Mouse (Mus musculus) CH12.LX (cell line): ENCODE measurements around the gene Fxyd3. TPM values are rescaled to one million over a fixed set of nuclear protein-coding genes. Genes with fewer than 3 reads are reported as not detected.

Experiments used
- DNase-seq: peaks from one replicate; pipeline ENCODE4 v3.0.0-alpha.2; 2013; ENCODE audit errors: extremely low read depth
- H3K27ac ChIP-seq: 2 replicates; pipeline ENCODE4 v1.5.1; 2012; ENCODE audit warnings: low read depth, mild to moderate bottlenecking, control low read depth, moderate library complexity; ENCODE audit not compliant: insufficient read depth
- H3K27me3 ChIP-seq: replicated peaks from 2 replicates; pipeline ENCODE3; 2012; ENCODE audit warnings: inconsistent platforms
- H3K36me3 ChIP-seq, 2 experiments: replicated peaks in 1 of 2; 2 replicates each; pipeline versions ENCODE3 to v1.6.1; 2012; ENCODE audit warnings: inconsistent platforms in 1 of 2, low read length in 1 of 2, mild to moderate bottlenecking in 1 of 2, mixed read lengths in 1 of 2, moderate library complexity in 1 of 2; ENCODE audit not compliant: control insufficient read depth in 1 of 2, insufficient read depth in 1 of 2
- H3K4me1 ChIP-seq, 2 experiments: 2 replicates each; pipeline ENCODE4 v1.6.1; 2012; ENCODE audit warnings: inconsistent platforms in 1 of 2, moderate library complexity in 1 of 2; ENCODE audit not compliant: insufficient read depth in 2 of 2, control insufficient read depth in 1 of 2
- H3K4me2 ChIP-seq: 2 replicates; pipeline ENCODE4 v1.6.1; 2012; ENCODE audit warnings: low read depth, mild to moderate bottlenecking, control low read depth; ENCODE audit not compliant: poor library complexity, insufficient read depth, severe bottlenecking
- H3K4me3 ChIP-seq, 3 experiments: fragments of 150-350 bp in 1 of 3; sonication (generic) in 1 of 3; replicated peaks in 1 of 3; 2 replicates each; pipeline versions ENCODE3 to v1.5.1; 2011 to 2012; ENCODE audit warnings: low read depth in 2 of 3, low read length in 2 of 3, mild to moderate bottlenecking in 2 of 3, moderate library complexity in 2 of 3, control low read depth in 1 of 3, improper control_type of control experiment in 1 of 3, inconsistent platforms in 1 of 3, mixed read lengths in 1 of 3; ENCODE audit not compliant: poor library complexity in 1 of 3
- H3K79me2 ChIP-seq: replicated peaks from 2 replicates; pipeline ENCODE4 v1.6.1; 2012; ENCODE audit warnings: mild to moderate bottlenecking, moderate library complexity; ENCODE audit not compliant: control insufficient read depth, poor library complexity, insufficient read depth, severe bottlenecking; ENCODE audit errors: extremely low read depth
- H3K9ac ChIP-seq: 2 replicates; pipeline ENCODE4 v1.6.1; 2012; ENCODE audit warnings: low read depth, mild to moderate bottlenecking, control low read depth, moderate library complexity; ENCODE audit not compliant: insufficient read depth
- H3K9me3 ChIP-seq: replicated peaks from 2 replicates; pipeline ENCODE3; 2012; ENCODE audit warnings: low read length, inconsistent platforms, mixed read lengths
- BHLHE40 ChIP-seq: IDR thresholded peaks from 2 replicates; pipeline ENCODE4 v1.6.1; 2011; ENCODE audit warnings: mild to moderate bottlenecking, low read depth, low read length, improper control_type of control experiment
- CHD2 ChIP-seq: IDR thresholded peaks from 2 replicates; pipeline ENCODE4 v1.6.1; 2011; ENCODE audit warnings: low read length, improper control_type of control experiment
- CTCF ChIP-seq, 2 experiments: IDR thresholded peaks in 1 of 2; conservative IDR thresholded peaks in 1 of 2; 2 replicates each; pipeline ENCODE4 v1.5.1; 2011 to 2012; ENCODE audit warnings: low read depth in 2 of 2, low read length in 2 of 2, improper control_type of control experiment in 1 of 2, inconsistent platforms in 1 of 2, mild to moderate bottlenecking in 1 of 2, moderate library complexity in 1 of 2
- E2F4 ChIP-seq: IDR thresholded peaks from 2 replicates; pipeline ENCODE4 v1.6.1; 2011; ENCODE audit warnings: low read depth, low read length, improper control_type of control experiment; ENCODE audit not compliant: insufficient replicate concordance
- ELF1 ChIP-seq: IDR thresholded peaks from 2 replicates; pipeline ENCODE4 v1.6.1; 2014; ENCODE audit warnings: low read depth, mild to moderate bottlenecking, inconsistent platforms, low read length, improper control_type of control experiment
- EP300 ChIP-seq: IDR thresholded peaks from 2 replicates; pipeline ENCODE4 v1.6.1; 2011; ENCODE audit warnings: low read length, improper control_type of control experiment
- GABPA ChIP-seq: IDR thresholded peaks from 2 replicates; pipeline ENCODE4 v1.6.1; 2012; ENCODE audit warnings: low read depth, low read length, improper control_type of control experiment, inconsistent platforms; ENCODE audit not compliant: insufficient replicate concordance
- HCFC1 ChIP-seq: IDR thresholded peaks from 2 replicates; pipeline ENCODE4 v1.6.1; 2012; ENCODE audit warnings: low read depth, mild to moderate bottlenecking, inconsistent platforms, low read length, improper control_type of control experiment
- IRF4 ChIP-seq: IDR thresholded peaks from 2 replicates; pipeline ENCODE4 v1.6.1; 2014; ENCODE audit warnings: low read depth, mild to moderate bottlenecking, inconsistent platforms, low read length, improper control_type of control experiment
- JUN ChIP-seq: IDR thresholded peaks from 2 replicates; pipeline ENCODE4 v1.6.1; 2011; ENCODE audit warnings: low read depth, mild to moderate bottlenecking, low read length, improper control_type of control experiment, moderate library complexity; ENCODE audit not compliant: insufficient read depth
- JUND ChIP-seq: conservative IDR thresholded peaks from 2 replicates; pipeline ENCODE4 v1.6.1; 2011; ENCODE audit warnings: low read depth, low read length, improper control_type of control experiment
- MAZ ChIP-seq: IDR thresholded peaks from 2 replicates; pipeline ENCODE4 v1.6.1; 2012; ENCODE audit warnings: low read depth, mild to moderate bottlenecking, inconsistent platforms, low read length, improper control_type of control experiment, moderate library complexity
- MEF2A ChIP-seq: IDR thresholded peaks from 2 replicates; pipeline ENCODE4 v1.6.1; 2014; ENCODE audit warnings: low read depth, mild to moderate bottlenecking, inconsistent platforms, low read length, improper control_type of control experiment, borderline replicate concordance
- MXI1 ChIP-seq: IDR thresholded peaks from 2 replicates; pipeline ENCODE4 v1.6.1; 2011; ENCODE audit warnings: mild to moderate bottlenecking, low read depth, low read length, improper control_type of control experiment
- NELFE ChIP-seq: IDR thresholded peaks from 2 replicates; pipeline ENCODE4 v1.6.1; 2011; ENCODE audit warnings: low read depth, low read length, improper control_type of control experiment
- NRF1 ChIP-seq: IDR thresholded peaks from 2 replicates; pipeline ENCODE4 v1.6.1; 2014; ENCODE audit warnings: low read depth, mild to moderate bottlenecking, inconsistent platforms, low read length, improper control_type of control experiment, moderate library complexity
- PAX5 ChIP-seq: IDR thresholded peaks from 2 replicates; pipeline ENCODE4 v1.6.1; 2012; ENCODE audit warnings: low read length, inconsistent platforms, mixed read lengths
- POLR2A ChIP-seq: IDR thresholded peaks from 2 replicates; pipeline ENCODE4 v1.6.1; 2011; ENCODE audit warnings: low read depth, mild to moderate bottlenecking, improper control_type of control experiment, low read length
- POLR2AphosphoS2 ChIP-seq: IDR thresholded peaks from 2 replicates; pipeline ENCODE4 v1.6.1; 2011; ENCODE audit warnings: low read depth, low read length, improper control_type of control experiment
- RAD21 ChIP-seq: IDR thresholded peaks from 2 replicates; pipeline ENCODE4 v1.6.1; 2011; ENCODE audit warnings: low read depth, mild to moderate bottlenecking, low read length, improper control_type of control experiment, moderate library complexity
- RCOR1 ChIP-seq: conservative IDR thresholded peaks from 2 replicates; pipeline ENCODE4 v1.6.1; 2012; ENCODE audit warnings: low read depth, mild to moderate bottlenecking, inconsistent platforms, low read length, improper control_type of control experiment
- SIN3A ChIP-seq: IDR thresholded peaks from 2 replicates; pipeline ENCODE4 v1.6.1; 2012; ENCODE audit warnings: low read length, improper control_type of control experiment, inconsistent platforms
- SMC3 ChIP-seq: IDR thresholded peaks from 2 replicates; pipeline ENCODE4 v1.6.1; 2011; ENCODE audit warnings: low read depth, low read length, improper control_type of control experiment
- TBP ChIP-seq: conservative IDR thresholded peaks from 2 replicates; pipeline ENCODE4 v1.6.1; 2011; ENCODE audit warnings: low read depth, low read length, improper control_type of control experiment
- TCF12 ChIP-seq: IDR thresholded peaks from 2 replicates; pipeline ENCODE4 v1.6.1; 2014; ENCODE audit warnings: low read depth, mild to moderate bottlenecking, inconsistent platforms, low read length, improper control_type of control experiment
- UBTF ChIP-seq: IDR thresholded peaks from 2 replicates; pipeline ENCODE4 v1.6.1; 2012; ENCODE audit warnings: low read depth, mild to moderate bottlenecking, inconsistent platforms, low read length, improper control_type of control experiment, moderate library complexity
- USF1 ChIP-seq: IDR thresholded peaks from 2 replicates; pipeline ENCODE4 v1.6.1; 2014; ENCODE audit warnings: low read depth, mild to moderate bottlenecking, inconsistent platforms, low read length, improper control_type of control experiment
- USF2 ChIP-seq: conservative IDR thresholded peaks from 2 replicates; pipeline ENCODE4 v1.6.1; 2011; ENCODE audit warnings: low read depth, low read length, improper control_type of control experiment
- ZC3H11A ChIP-seq: IDR thresholded peaks from 2 replicates; pipeline ENCODE4 v1.6.1; 2012; ENCODE audit warnings: low read depth, mild to moderate bottlenecking, inconsistent platforms, low read length, improper control_type of control experiment
- ZNF384 ChIP-seq: IDR thresholded peaks from 2 replicates; pipeline ENCODE4 v1.6.1; 2012; ENCODE audit warnings: low read depth, low read length, improper control_type of control experiment, inconsistent platforms
- dilution Hi-C: fragments of 300-500 bp; cut with MboI; formaldehyde crosslinking; loops from 2 replicates; pipeline ENCODE4 v1.14.3; 2020; ENCODE audit warnings: low sequenced_read_pairs; ENCODE audit not compliant: extremely low pct_unique_long_range_greater_than_20kb, extremely low pct_ligation_motif_present
- in situ Hi-C: fragments of 300-500 bp; cut with MboI; formaldehyde crosslinking; loops from 3 replicates; pipeline ENCODE4 v1.14.3; 2019; ENCODE audit warnings: low sequenced_read_pairs, low pct_ligation_motif_present, low pct_unique_long_range_greater_than_20kb, mixed read lengths
- polyA plus RNA-seq: library from polyadenylated mRNA; unstranded; fragments of >175 nt; gene quantifications from 2 replicates; pipeline ENCODE4 v1.2.1, GENCODE M21; 2012; ENCODE audit warnings: low read depth; ENCODE audit not compliant: insufficient read length
- total RNA-seq, 2 experiments: library from RNA; depleted of rRNA; stranded (reverse); fragments of 300-350 nt in 1 of 2; fragments of >200 nt in 1 of 2; gene quantifications; 2 replicates each; pipeline ENCODE4 v1.2.3; 2012 to 2014

Fxyd3 gene
- total and polyA plus RNA-seq, 3 experiments, result not detected

DNA sequence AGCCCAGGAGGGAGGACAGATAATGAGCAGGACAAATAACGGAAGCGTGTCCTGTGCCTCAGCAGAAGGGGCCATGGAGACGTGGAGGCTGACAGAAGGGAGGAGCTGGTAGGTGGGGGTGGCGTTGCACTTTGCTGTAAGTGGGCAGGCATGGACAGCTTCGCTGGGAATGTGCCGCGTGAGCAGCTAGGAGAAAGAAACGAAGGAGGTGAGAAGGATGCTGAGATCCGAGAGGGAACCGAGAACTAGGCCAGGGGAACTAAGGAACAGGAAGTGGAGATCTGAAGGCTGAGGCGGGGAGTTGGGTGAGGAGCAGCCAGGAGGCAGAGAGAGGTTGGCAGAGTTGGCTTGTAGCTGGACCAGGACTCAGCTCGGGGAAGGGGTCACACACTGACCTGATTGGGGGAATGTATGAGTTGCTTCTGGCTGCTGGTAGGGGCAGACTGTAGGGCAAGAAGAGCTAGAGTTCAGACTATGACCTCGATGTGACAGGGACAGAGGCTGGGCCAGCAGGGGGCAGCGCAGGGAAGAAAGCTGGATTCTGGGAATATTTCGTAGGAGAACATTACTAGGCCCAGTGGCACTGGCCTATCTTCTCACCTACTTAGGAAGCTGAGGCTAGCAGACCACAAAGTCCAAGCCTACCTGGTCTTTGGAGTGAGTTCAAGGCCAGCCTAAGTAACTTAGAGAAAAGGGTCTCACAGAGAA, 28.7 kb upstream of the Fxyd3 start:
- H3K9ac ChIP-seq, result no peak overlapping the region
- H3K4me2 ChIP-seq, result no peak overlapping the region
- TF ChIP-seq PAX5 (no peak), HCFC1 (no peak), MXI1 (no peak), TCF12 (0 out of 2 replicates have a peak, but pooled peaks have one; percentile 16), GABPA (no peak), ELF1 (peak; percentile 14; the same call in 1 of the 2 replicates), USF1 (no peak), SMC3 (peak; percentile 77), NRF1 (no peak), JUND (no peak), USF2 (no peak), POLR2A (no peak), CTCF (conservative IDR thresholded peaks at IDR 0.05 in 1 of 2, IDR thresholded peaks at IDR 0.05 in 1 of 2; ENCODE audit: low read depth in 2 of 2, low read length in 2 of 2) (peak; percentile 41 to 76), RAD21 (peak; percentile 58), CHD2 (no peak), IRF4 (no peak), MAZ (no peak)
- no peak overlapping the region for H3K27ac ChIP-seq
- H3K36me3 ChIP-seq, result peaks cover 0 to 67% of the 10 kb centered on the region in 2 experiments
- H3K27me3 ChIP-seq, result no peaks in the 10 kb centered on the region
- no peak overlapping the region for H3K4me3 ChIP-seq
- peaks cover 15 to 53% of the 10 kb centered on the region in 2 experiments for H3K4me1 ChIP-seq
- dilution Hi-C loops, result no loop called here
- H3K9me3 ChIP-seq, result no peaks in the 10 kb centered on the region
- DNase-seq, result no peak
- no peaks in the 10 kb centered on the region for H3K79me2 ChIP-seq
- in situ Hi-C loops, result no loop called here

DNA sequence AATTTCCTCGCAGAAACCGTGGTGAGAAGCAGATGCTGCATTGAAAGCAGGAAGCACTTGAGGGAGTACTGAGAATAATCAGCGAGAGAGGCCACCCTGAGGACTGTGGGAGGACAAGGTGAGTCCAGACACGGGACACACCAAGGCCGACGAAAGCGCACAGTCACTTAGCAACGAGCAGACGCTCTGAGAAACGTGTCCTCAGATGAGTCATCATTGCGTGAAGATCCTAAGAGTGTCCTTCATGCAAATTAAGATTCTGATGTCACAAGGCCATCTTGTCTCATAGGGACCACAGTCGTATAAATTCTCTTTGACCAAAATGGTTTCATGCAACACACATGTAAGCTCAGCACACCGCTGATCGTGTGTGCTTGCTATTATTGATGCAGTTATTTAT, 24.3 kb upstream of the Fxyd3 start:
- dilution Hi-C loops (no loop called here), in situ Hi-C loops (no loop called here)
- H3K36me3 ChIP-seq, result peaks cover 0 to 67% of the 10 kb centered on the region in 2 experiments
- H3K9me3 ChIP-seq, result peaks cover 3% of the 10 kb centered on the region
- H3K27ac ChIP-seq, result no peak overlapping the region
- no peaks in the 10 kb centered on the region for H3K27me3 ChIP-seq
- H3K9ac ChIP-seq, result no peak overlapping the region
- DNase-seq, result peak; percentile 80
- peaks cover 11 to 23% of the 10 kb centered on the region in 2 experiments for H3K4me1 ChIP-seq
- H3K4me2 ChIP-seq, result peak overlapping the region; percentile 30; the same call in 1 of the 2 replicates
- H3K4me3 ChIP-seq, result no peak overlapping the region
- H3K79me2 ChIP-seq, result no peaks in the 10 kb centered on the region
- TF ChIP-seq NELFE (no peak), EP300 (peak; percentile 63; the same call in 1 of the 2 replicates), RCOR1 (no peak), ZC3H11A (no peak), UBTF (no peak), GABPA (no peak), SIN3A (peak; percentile 86), TCF12 (no peak), USF1 (no peak), IRF4 (peak; percentile 82), RAD21 (no peak), E2F4 (no peak), JUN (peak; percentile 88), CHD2 (no peak), USF2 (no peak), TBP (no peak), MEF2A (peak; percentile 24; the same call in 1 of the 2 replicates), NRF1 (no peak), HCFC1 (peak; percentile 29; the same call in 1 of the 2 replicates), BHLHE40 (peak; percentile 91), CTCF (conservative IDR thresholded peaks at IDR 0.05 in 1 of 2, IDR thresholded peaks at IDR 0.05 in 1 of 2; ENCODE audit: low read depth in 2 of 2, low read length in 2 of 2) (no peak), POLR2AphosphoS2 (no peak), MXI1 (peak; percentile 93), ZNF384 (no peak)
